Mouse (Mus musculus) gastrocnemius, postnatal 14 days (tissue): Measurements from ENCODE around the gene Sdk2. TPM values are rescaled to one million over a fixed set of nuclear protein-coding genes. Genes with fewer than 3 reads are reported as not detected.
A peak's percentile ranks its signal among the peaks of the same experiment; 100 is the strongest.

Source experiments
- DNase-seq: peaks from one replicate; pipeline ENCODE4 v3.0.0; 2021; ENCODE audit warnings: mixed read lengths
- intact Hi-C: fragments of 180-260 bp; cut with DNase I; formaldehyde crosslinking; loops from one replicate; pipeline ENCODE4 v1.15.1; 2025; ENCODE audit warnings: low total_unique reads
- total RNA-seq, 2 experiments: library from RNA; stranded (reverse); gene quantifications; 2 replicates each; pipeline ENCODE4 v1.2.3; 2021

Sdk2 gene
- total RNA-seq, 2 experiments from 2014 or later = 2.0 to 3.7 TPM

DNA sequence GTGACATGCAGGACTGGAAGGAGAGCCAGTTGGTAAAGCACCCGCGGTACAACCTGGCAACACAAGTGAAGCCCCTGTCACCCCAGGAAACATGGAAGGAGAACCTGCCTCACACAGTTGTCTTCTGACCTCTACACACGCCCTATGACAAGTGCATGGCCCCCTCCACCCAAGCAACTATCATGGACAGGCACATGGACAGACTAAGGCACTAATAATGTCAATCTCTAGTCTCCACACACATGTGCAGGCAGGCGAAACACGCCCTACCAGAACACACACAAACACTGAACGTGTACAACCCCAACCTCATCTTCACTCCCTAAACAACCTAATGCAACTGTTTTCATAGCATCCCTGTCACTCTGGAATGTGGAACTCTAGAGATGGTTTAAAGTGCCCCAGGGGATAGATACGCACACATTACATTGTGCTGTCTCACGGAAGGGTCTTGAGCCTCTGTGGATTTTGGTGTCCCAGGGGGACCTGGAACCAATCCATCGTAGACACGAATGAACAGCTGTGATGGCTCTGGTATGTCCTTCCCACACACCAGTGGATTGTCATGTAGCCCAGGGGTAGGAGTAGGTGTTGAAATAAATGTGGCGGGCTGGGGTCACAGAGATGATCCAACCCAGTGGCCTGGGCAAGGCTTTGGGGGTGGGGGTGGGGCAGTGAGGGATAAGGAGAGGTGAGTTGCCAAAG is 329.8 kb downstream of the Sdk2 start:
- DNase-seq = no peak
- intact Hi-C loops = no loop called here

DNA sequence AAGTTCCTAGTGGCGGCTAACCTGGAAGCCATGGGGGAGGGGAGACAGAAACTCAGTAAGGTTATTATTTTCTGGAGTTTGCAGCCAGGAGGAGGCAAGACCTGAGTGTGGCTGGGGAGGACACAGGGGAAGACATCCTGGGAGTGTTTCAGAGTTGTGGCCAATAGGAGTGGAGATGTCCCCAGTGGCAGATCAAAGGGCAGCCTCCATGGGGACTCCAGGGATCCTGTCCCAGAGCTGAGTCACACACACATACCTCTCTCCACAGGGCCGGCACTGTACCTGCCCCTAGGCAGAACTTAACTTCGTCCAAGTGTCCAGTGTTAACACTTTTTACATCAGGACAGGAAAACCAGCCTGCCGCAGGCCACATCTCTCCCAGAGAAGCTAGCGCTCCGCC is 331.7 kb downstream of the Sdk2 start:
- no peak for DNase-seq
- intact Hi-C loops = no loop called here

GRCm38 (mm10) chr11:113733631-113734364 is 333.0 kb downstream of the Sdk2 start:
- intact Hi-C loops = no loop called here
- peak; percentile 37 for DNase-seq

GRCm38 (mm10) chr11:113731945-113732612 is 334.8 kb downstream of the Sdk2 start:
- intact Hi-C loops = no loop called here
- no peak for DNase-seq

DNA sequence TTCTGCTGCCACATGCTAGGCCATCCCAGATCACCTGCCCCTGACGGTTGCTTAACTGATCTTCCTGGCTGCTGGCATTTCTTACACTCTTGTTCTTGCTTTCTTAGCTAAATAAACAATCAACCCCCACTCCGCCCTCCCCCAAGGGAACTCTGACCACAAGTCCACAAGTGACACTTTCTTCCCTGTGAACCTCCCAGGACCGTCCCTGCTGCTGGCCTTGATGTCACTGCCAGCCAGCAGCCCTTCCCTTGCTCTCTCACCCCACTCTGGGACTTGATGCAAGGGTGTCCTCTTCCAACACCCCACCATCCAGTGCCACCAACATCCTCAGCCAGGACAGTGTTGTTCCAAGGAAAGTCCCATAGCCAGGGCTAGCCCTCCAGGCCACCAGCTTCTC is 336.0 kb downstream of the Sdk2 start:
- DNase-seq = no peak
- intact Hi-C loops = no loop called here

GRCm38 (mm10) chr11:113729917-113730316 is 336.9 kb downstream of the Sdk2 start:
- DNase-seq = no peak
- intact Hi-C loops = no loop called here

- intact Hi-C loops = no loop called here
Measured at GRCm38 (mm10) chr11:113729239-113729638, 337.6 kb downstream of the Sdk2 start.

DNA sequence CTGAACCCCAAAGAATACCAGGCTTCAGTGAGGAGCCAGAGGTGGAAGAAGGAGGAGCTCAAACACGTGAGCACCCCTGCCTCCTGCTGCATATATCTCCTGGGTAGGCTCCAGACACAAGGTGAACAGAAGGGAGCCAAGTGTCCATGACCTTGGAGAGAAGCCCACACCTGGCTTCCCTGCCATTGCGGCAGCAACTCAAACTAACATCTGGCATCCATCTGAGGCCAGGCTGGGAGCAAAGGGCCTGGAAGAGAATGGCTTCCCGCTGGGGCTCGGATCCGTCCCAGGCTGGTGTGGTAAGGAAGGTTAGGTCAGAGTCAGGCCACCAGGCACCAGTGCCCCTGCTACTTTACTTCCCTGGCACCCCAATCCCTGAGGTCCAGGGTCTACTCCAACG is 338.9 kb downstream of the Sdk2 start:
- intact Hi-C loops = no loop called here
- DNase-seq = no peak

More at GRCm38 (mm10) chr11:113729239-113729638, 337.6 kb downstream of the Sdk2 start:
- DNase-seq = peak; percentile 19

DNA sequence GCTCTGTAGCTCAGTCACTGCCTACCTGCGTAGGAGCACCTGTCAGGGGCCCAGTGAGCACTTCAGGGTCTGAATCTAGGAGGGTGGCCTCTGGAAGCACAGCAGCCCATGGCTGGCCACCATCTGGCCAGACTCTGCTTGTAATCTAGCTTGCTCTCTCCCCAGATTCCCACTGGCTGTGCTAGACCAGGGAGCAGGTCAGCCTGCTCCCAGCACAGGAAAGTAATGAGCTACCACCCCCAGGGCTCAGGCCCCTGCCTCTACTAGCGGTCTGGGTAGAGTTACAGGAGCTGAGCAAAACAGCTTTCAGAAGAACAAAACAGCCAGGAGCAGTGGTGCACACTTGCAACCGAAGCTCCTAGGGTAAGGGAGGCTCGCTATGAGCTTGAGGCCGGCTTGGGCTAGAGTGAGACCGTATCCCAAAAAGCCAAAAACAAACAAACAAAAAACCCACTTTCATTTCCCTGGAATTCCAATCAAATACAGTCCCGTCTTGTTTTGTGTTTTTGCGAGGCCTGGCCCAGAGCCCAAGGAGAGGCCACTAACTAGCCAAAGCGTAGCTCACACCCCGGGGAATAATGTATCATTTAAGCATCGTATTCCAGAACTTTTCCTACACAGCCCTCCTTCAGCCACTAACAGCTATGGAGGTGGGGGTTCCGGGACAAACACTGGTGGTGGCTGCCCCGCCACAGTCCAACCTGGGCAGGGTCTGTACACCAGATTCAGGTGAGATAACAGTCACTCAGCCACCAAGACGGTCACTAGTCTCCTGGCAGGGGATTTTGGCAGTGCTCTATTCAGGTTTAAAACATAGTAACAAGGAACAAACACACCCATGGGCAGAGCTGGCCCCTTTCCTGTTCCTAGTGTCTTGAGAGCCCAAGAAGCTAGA is 339.6 kb downstream of the Sdk2 start:
- peak; percentile 38 for DNase-seq
- intact Hi-C loops = no loop called here
